Mouse (Mus musculus): ENCODE results near the gene Ccdc142.

The Ccdc142 gene

GRCm38 (mm10) chr6:83118369-83118768 is 17.0 kb downstream of the Ccdc142 start:
- no peak for DNase-seq (ENCODE audit: low spot score)

GRCm38 (mm10) chr6:83118825-83119733 is 17.7 kb downstream of the Ccdc142 start:
- DNase-seq (ENCODE audit: low spot score) = no peak

GRCm38 (mm10) chr6:83119734-83120051 is 18.3 kb downstream of the Ccdc142 start:
- DNase-seq (ENCODE audit: low spot score) = no peak

DNA sequence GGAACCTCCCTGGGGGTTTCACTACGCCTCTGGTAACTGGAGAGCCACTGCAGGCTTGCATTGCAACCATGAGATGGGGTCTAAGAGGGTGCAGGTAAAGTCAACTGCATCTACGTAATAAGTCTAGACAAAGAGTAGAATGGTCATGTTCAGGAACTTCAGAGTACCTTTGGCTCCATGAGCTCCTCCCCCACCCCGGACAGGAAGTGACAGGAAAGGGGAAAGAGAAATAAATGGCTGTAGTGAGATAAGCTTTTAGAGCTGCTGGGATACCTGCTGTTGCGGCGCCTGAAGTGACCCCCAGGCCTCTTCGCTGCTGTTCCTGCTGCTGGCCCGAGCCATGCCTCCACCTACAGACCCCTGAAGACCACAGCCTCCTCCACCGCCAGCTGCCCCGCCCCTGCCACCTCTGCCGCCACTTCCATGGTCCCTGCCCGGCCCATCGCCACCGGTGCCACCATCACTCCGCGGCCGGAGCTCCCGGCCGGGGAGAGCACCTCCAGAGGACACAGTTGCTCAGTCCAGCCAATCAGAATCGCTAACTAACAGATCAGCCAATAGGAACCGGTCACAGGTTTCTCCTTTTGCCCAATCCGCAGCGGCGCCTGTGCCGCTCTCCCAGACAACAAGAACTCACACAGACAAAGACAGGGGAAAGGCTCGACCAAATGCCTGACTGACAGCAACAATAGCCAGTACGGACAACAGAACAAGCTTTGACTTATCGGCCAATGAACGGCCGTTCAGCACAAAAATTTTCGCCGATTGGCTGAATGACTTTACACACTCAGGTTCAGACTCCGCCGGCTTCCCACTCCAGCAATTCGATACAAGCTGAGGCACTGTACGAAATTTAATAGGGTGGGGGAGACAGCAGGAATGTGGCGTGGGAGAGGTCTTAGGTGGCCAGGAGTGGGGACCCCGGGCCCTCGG is 19.8 kb downstream of the Ccdc142 start, which contains the start of gene Wbp1:
Wbp1 (minus strand) TSS at position 630 of the 933 bp plus-strand sequence.
- DNase-seq (ENCODE audit: low spot score) = peak; percentile 98

GRCm38 (mm10) chr6:83121863-83122710 is 20.7 kb downstream of the Ccdc142 start:
- no peak for DNase-seq (ENCODE audit: low spot score)

DNA sequence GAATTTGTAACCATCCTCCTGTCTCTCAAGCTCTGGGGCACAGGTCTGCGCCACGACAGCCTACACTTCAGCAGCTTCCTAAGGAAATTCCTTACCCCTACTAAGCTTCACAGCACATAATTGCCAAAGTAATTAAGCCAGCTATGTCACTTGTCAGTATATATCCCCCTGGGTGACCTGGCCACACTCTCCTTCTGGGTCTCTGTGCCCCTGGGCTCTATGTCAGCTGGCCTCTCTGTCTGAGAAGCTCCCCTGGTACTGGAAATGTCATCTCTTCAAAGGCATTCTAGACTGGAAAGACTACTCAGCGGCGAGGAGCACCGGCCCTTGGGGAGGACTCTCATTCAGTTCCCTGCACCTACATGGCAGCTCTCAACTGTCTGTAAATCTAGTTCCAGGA is 21.6 kb downstream of the Ccdc142 start:
- DNase-seq (ENCODE audit: low spot score) = no peak

DNA sequence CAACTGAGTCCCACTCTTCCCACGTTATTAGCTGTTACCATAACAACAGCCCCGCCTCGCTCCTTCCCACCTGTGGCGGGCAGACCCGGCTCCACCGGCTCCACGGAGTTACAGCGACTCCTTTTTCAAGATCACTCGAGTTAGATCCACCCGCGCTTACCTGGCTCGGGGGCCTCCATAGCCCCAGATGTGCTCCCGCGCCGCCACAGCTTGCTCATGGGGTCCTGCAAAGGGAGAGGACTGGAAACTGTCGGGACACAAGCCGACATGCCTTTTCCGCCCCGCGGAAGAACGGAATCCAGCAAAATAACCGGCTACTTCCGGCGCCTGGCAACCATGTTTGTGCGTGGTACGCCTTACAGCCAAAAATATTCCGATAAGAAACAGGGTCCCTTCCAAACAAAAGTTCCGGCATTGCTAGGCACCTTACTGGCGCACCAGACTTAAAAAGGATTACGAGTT is 23.5 kb downstream of the Ccdc142 start:
- peak; percentile 97 for DNase-seq (ENCODE audit: low spot score)

DNA sequence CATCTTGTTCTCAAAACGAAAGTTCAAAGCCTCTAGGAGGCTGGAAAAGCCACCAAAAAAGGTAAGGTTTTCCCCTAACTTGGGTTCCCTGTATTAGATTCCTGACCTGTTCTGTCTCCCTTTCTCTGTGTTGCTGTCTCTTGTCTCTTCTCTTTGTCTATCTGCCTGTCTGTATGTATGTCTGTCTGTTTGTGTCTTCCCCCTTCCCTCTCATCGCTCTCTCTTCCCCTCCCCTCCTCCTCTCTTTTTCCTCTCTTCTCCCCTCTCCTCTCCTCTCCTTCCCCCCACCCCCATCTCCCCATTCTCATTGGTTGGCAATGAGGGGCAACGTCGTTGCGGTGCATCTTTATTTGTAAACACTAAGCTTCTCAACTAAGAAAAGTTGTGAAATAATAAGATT is 23.9 kb downstream of the Ccdc142 start, which contains the start of gene Ino80b:
Ino80b (minus strand) TSS at position 101 of the 400 bp plus-strand sequence.
- DNase-seq (ENCODE audit: low spot score) = no peak

DNA sequence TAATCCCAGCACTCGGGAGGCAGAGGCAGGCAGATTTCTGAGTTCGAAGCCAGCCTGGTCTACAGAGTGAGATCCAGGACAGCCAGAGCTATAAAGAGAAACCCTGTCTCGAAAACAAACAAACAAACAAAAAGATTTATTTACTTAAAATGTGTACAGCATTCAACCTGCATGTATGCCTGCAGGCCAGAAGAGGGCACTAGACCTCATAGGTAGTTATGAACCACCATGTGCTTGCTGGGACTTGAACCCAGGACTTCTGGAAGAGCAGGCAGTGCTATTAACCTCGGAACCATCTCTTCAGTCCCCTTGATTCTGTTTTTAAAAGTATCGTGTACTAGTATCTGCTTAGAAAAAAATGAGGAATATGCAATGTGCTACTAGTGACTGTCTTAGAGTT is 26.0 kb downstream of the Ccdc142 start:
- DNase-seq (ENCODE audit: low spot score) = no peak

DNA sequence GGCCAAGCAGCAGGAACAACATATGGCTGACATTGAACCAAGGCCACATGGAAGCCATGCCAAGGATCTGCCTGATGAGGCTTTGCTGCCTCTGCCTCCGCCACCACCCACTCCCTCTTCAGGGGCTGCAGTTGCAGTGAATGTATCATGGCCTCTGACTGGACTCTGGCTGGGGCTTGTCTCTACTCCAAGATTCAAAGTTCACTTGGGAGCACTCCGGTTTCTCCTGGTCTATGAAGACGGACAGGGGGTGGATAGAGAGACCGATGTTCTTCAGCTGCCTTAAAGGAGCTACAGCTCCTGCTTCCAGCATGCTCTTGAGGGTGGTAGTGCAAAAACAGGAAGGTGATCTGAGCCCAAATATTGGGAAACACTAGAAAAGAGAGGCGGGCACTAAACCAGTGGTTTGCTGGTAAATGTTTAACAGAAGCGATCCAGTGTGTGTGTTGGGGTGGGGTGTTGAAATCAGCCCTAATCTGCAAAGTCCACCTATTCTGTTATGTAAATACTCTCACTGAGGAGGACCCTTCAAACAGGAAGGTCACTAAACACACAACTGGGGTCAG is 30.2 kb downstream of the Ccdc142 start:
- no peak for DNase-seq (ENCODE audit: low spot score)

DNA sequence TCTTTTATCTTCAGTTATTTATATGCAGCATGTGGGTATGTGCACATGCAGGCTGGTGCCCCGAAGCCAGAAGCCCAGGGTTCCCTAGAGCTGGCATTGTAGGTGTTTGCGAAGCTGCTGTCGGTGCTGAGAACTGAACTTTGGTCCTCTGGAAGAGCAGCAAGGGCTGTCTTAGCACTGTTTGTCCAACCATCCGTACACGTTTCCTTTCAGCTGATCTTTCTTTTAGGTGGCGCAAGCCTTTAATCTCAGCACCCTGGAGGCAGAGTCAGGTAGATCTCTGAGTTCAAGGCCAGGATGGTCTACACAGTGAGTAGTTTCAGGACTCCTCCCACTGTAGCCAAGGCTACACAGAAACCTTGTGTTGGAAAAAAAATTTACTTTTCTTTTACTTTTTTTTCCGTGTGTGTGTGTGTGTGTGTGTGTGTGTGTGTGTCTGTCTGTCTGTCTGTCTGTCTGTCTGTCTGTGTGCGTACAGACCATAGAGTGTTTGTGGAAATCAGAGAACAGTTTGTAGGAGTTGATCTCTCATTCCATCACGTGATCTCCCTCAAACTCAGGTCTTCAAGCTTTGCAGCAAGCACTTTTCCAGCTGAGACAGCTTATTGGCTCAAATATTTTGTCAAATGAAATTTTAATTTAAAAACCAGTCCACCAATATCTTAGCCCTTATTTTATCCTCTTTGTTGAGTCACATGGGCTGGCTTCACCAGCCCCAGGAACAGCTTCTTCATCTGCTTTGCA is 30.9 kb downstream of the Ccdc142 start:
- no peak for DNase-seq (ENCODE audit: low spot score)

GRCm38 (mm10) chr6:83134226-83134625 is 32.8 kb downstream of the Ccdc142 start:
- DNase-seq (ENCODE audit: low spot score) = no peak

- DNase-seq (ENCODE audit: low spot score) = no peak
These were observed 33.6 kb downstream of the Ccdc142 start, which contains the start of gene Rtkn for GRCm38 (mm10) chr6:83134951-83135513. Rtkn (plus strand) TSS chr6:83135463.

GRCm38 (mm10) chr6:83135571-83136161 is 34.3 kb downstream of the Ccdc142 start:
- DNase-seq (ENCODE audit: low spot score) = no peak

DNA sequence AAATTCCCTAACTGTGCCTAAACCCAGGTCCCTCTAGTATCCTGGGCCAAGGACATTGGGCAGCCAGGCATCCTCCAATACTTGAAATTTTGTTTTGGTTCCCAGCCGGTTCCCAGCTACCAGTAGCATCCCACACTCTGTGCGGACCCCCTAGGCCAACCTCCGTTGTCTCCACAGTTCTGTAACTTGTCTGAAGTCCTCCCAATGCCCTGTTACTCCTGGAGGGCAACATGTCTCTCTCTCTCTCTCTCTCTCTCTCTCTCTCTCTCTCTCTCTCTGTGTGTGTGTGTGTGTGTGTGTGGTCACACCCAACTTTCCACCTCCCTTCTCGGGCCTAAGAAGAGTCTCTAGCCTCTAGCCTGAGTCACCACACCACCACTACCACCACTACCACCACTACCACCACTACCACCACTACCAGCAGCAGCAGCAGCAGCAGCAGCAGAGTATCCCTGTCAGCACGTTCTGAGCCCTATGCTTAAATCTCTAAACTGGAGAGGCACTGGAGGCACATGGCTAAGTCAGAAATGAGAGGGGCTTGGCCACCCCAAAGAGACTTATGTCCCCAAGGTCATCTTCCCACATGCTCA is 35.0 kb downstream of the Ccdc142 start:
- peak; percentile 19 for DNase-seq (ENCODE audit: low spot score)

GRCm38 (mm10) chr6:83136881-83137575 is 35.6 kb downstream of the Ccdc142 start:
- peak; percentile 80 for DNase-seq (ENCODE audit: low spot score)

GRCm38 (mm10) chr6:83137576-83137950 is 36.2 kb downstream of the Ccdc142 start:
- peak; percentile 83 for DNase-seq (ENCODE audit: low spot score)

DNA sequence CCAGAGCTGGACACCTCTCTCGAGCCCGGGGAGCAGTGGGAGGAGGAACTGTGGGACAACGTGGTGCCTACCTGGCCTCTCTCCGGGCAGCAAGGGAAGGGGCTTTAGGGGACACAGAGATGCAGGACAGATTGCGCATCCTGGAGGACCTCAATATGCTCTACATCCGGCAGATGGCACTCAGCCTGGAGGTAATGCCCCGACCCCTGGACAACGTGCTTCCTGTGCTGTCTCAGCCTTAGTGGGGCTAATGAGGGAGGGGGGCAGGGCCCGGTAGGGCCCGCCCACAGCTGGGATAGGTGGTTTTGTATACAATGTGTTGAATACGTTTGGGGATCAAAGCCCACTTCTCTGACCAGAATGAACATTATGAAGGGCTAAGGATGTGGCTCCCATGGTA is 36.7 kb downstream of the Ccdc142 start:
- peak; percentile 72 for DNase-seq (ENCODE audit: low spot score)

- no peak for DNase-seq (ENCODE audit: low spot score)
These were observed 38.6 kb downstream of the Ccdc142 start for GRCm38 (mm10) chr6:83140044-83140443.
